Mouse (Mus musculus): ENCODE data around the gene Ntn5. TPM values are rescaled to one million over a fixed set of nuclear protein-coding genes. Genes with fewer than 3 reads are reported as not detected.

Gene Ntn5
- polyA plus RNA-seq, 1 experiment = 0.10 TPM

- TF ChIP-seq CTCF (IDR thresholded peaks at IDR 0.05; ENCODE audit: borderline replicate concordance, insufficient read depth, low read depth, low read length) (no peak), POLR2A (IDR thresholded peaks at IDR 0.05; ENCODE audit: borderline replicate concordance, insufficient read depth, low read length) (no peak)
- DNase-seq = peak in 1 of 2 experiments; percentile 19
- H3K4me1 ChIP-seq (ENCODE audit: control insufficient read depth, insufficient read depth, low read length) = peaks cover 13% of the 10 kb centered on the region
Observed at GRCm38 (mm10) chr7:45702316-45702715, 18.5 kb downstream of the Ntn5 start.

GRCm38 (mm10) chr7:45702809-45703520 is 19.1 kb downstream of the Ntn5 start:
- Histone ChIP-seq H3K27ac (ENCODE audit: insufficient read depth, low read length) (no peak overlapping the region; the same call in 1 of the 2 replicates), H3K4me1 (ENCODE audit: control insufficient read depth, insufficient read depth, low read length) (peaks cover 14% of the 10 kb centered on the region), H3K27me3 (ENCODE audit: control insufficient read depth, insufficient read depth, low read length) (no peaks in the 10 kb centered on the region), H3K4me3 (replicated peaks; ENCODE audit: insufficient read depth, low read depth, low read length) (peak overlapping the region; percentile 75)
- WGBS = 85% methylated on average over 17 of the region's 17 CpGs
- peak in 1 of 2 experiments; percentile 21 for DNase-seq
- TF ChIP-seq POLR2A (IDR thresholded peaks at IDR 0.05; ENCODE audit: borderline replicate concordance, insufficient read depth, low read length) = no peak
- TF ChIP-seq CTCF (IDR thresholded peaks at IDR 0.05; ENCODE audit: borderline replicate concordance, insufficient read depth, low read depth, low read length) = no peak

More at GRCm38 (mm10) chr7:45702316-45702715, 18.5 kb downstream of the Ntn5 start:
- WGBS = 91% methylated on average over 11 of the region's 11 CpGs
- Histone ChIP-seq H3K27ac (ENCODE audit: insufficient read depth, low read length) (no peak overlapping the region), H3K4me3 (replicated peaks; ENCODE audit: insufficient read depth, low read depth, low read length) (no peak overlapping the region), H3K27me3 (ENCODE audit: control insufficient read depth, insufficient read depth, low read length) (no peaks in the 10 kb centered on the region)

GRCm38 (mm10) chr7:45703521-45704033 is 19.8 kb downstream of the Ntn5 start:
- TF ChIP-seq CTCF (IDR thresholded peaks at IDR 0.05; ENCODE audit: borderline replicate concordance, insufficient read depth, low read depth, low read length) = no peak
- no peak for TF ChIP-seq POLR2A (IDR thresholded peaks at IDR 0.05; ENCODE audit: borderline replicate concordance, insufficient read depth, low read length)

GRCm38 (mm10) chr7:45704046-45704559 is 20.3 kb downstream of the Ntn5 start:
- Histone ChIP-seq H3K4me1 (ENCODE audit: control insufficient read depth, insufficient read depth, low read length) (peaks cover 21% of the 10 kb centered on the region), H3K27ac (ENCODE audit: insufficient read depth, low read length) (peak overlapping the region; percentile 87), H3K27me3 (ENCODE audit: control insufficient read depth, insufficient read depth, low read length) (no peaks in the 10 kb centered on the region), H3K4me3 (replicated peaks; ENCODE audit: insufficient read depth, low read depth, low read length) (peak overlapping the region; percentile 75)
- DNase-seq = peak; percentile 78 to 86
- under 1% methylated on average over 13 of the region's 13 CpGs for WGBS
- TF ChIP-seq POLR2A (IDR thresholded peaks at IDR 0.05; ENCODE audit: borderline replicate concordance, insufficient read depth, low read length) (peak; percentile 85), CTCF (IDR thresholded peaks at IDR 0.05; ENCODE audit: borderline replicate concordance, insufficient read depth, low read depth, low read length) (no peak)

More at GRCm38 (mm10) chr7:45703521-45704033, 19.8 kb downstream of the Ntn5 start:
- H3K4me1 ChIP-seq (ENCODE audit: control insufficient read depth, insufficient read depth, low read length) = peaks cover 16% of the 10 kb centered on the region
- WGBS = 9% methylated on average over 12 of the region's 12 CpGs
- H3K27ac ChIP-seq (ENCODE audit: insufficient read depth, low read length) = peak overlapping the region; percentile 87
- H3K27me3 ChIP-seq (ENCODE audit: control insufficient read depth, insufficient read depth, low read length) = no peaks in the 10 kb centered on the region
- no peak for DNase-seq
- peak overlapping the region; percentile 75 for H3K4me3 ChIP-seq (replicated peaks; ENCODE audit: insufficient read depth, low read depth, low read length)

- Histone ChIP-seq H3K27me3 (ENCODE audit: control insufficient read depth, insufficient read depth, low read length) (no peaks in the 10 kb centered on the region), H3K27ac (ENCODE audit: insufficient read depth, low read length) (peak within 1 kb of the TSS; percentile 96), H3K4me1 (ENCODE audit: control insufficient read depth, insufficient read depth, low read length) (peaks cover 27% of the 10 kb centered on the region), H3K4me3 (replicated peaks; ENCODE audit: insufficient read depth, low read depth, low read length) (peak within 1 kb of the TSS; percentile 96)
- DNase-seq = peak; percentile 98 to 100
- under 1% methylated on average over 36 of the region's 36 CpGs for WGBS
- TF ChIP-seq POLR2A (IDR thresholded peaks at IDR 0.05; ENCODE audit: borderline replicate concordance, insufficient read depth, low read length) = 0 out of 2 replicates have a peak, but pooled peaks have one; percentile 34
- no peak for TF ChIP-seq CTCF (IDR thresholded peaks at IDR 0.05; ENCODE audit: borderline replicate concordance, insufficient read depth, low read depth, low read length)
Observed at GRCm38 (mm10) chr7:45704730-45705442, 21.1 kb downstream of the Ntn5 start, which contains the start of gene Dbp. TSS of gene Dbp (plus strand) at chr7:45705088.

GRCm38 (mm10) chr7:45705443-45705864 is 21.6 kb downstream of the Ntn5 start:
- Histone ChIP-seq H3K4me3 (replicated peaks; ENCODE audit: insufficient read depth, low read depth, low read length) (peak overlapping the region; percentile 96), H3K4me1 (ENCODE audit: control insufficient read depth, insufficient read depth, low read length) (peaks cover 28% of the 10 kb centered on the region), H3K27me3 (ENCODE audit: control insufficient read depth, insufficient read depth, low read length) (no peaks in the 10 kb centered on the region), H3K27ac (ENCODE audit: insufficient read depth, low read length) (peak overlapping the region; percentile 96)
- under 1% methylated on average over 21 of the region's 21 CpGs for WGBS
- TF ChIP-seq CTCF (IDR thresholded peaks at IDR 0.05; ENCODE audit: borderline replicate concordance, insufficient read depth, low read depth, low read length) (no peak), POLR2A (IDR thresholded peaks at IDR 0.05; ENCODE audit: borderline replicate concordance, insufficient read depth, low read length) (no peak)
- no peak for DNase-seq

- peaks cover 31% of the 10 kb centered on the region for H3K4me1 ChIP-seq (ENCODE audit: control insufficient read depth, insufficient read depth, low read length)
- WGBS = under 1% methylated on average over 7 of the region's 7 CpGs
- peak overlapping the region; percentile 96 for H3K27ac ChIP-seq (ENCODE audit: insufficient read depth, low read length)
- peak; percentile 47; the same call in 1 of the 2 replicates for TF ChIP-seq POLR2A (IDR thresholded peaks at IDR 0.05; ENCODE audit: borderline replicate concordance, insufficient read depth, low read length)
- no peak for TF ChIP-seq CTCF (IDR thresholded peaks at IDR 0.05; ENCODE audit: borderline replicate concordance, insufficient read depth, low read depth, low read length)
- H3K27me3 ChIP-seq (ENCODE audit: control insufficient read depth, insufficient read depth, low read length) = no peaks in the 10 kb centered on the region
- peak; percentile 70 to 76 for DNase-seq
- peak overlapping the region; percentile 96 for H3K4me3 ChIP-seq (replicated peaks; ENCODE audit: insufficient read depth, low read depth, low read length)
Observed at GRCm38 (mm10) chr7:45705873-45706281, 22.1 kb downstream of the Ntn5 start.

All from cerebellum, adult 2 months (tissue).